Mouse (Mus musculus) kidney, adult 2 months (tissue): ENCODE results near the gene Wdr20rt. TPM values are rescaled to one million over a fixed set of nuclear protein-coding genes. Genes with fewer than 3 reads are reported as not detected.
"Not testable (repeated sequence)": the region's sequence is repeated elsewhere in the genome, so short reads cannot be mapped to it uniquely, and the experiment has no call there.

ENCODE experiments used
- DNase-seq: peaks from one replicate; pipeline ENCODE4 v3.0.0; 2021
- H3K27ac ChIP-seq: fragments of 200-500 bp; 2 replicates; pipeline ENCODE4 v1.5.1; 2012; ENCODE audit warnings: low read depth, low read length, control low read depth, inconsistent platforms; ENCODE audit not compliant: insufficient read depth
- H3K27me3 ChIP-seq: fragments of 200-500 bp; replicated peaks from 2 replicates; pipeline ENCODE4 v1.6.1; 2012; ENCODE audit warnings: mild to moderate bottlenecking, moderate library complexity, low read length, inconsistent platforms; ENCODE audit not compliant: control insufficient read depth, insufficient read depth
- H3K36me3 ChIP-seq: fragments of 200-500 bp; 2 replicates; pipeline ENCODE4 v1.6.1; 2012; ENCODE audit warnings: mild to moderate bottlenecking, moderate library complexity, low read length, inconsistent platforms; ENCODE audit not compliant: control insufficient read depth, insufficient read depth
- H3K4me1 ChIP-seq: fragments of 200-500 bp; 2 replicates; pipeline ENCODE4 v1.6.1; 2011; ENCODE audit warnings: low read length; ENCODE audit not compliant: control insufficient read depth, insufficient read depth
- H3K4me3 ChIP-seq: fragments of 200-500 bp; 2 replicates; pipeline ENCODE4 v1.5.1; 2011; ENCODE audit warnings: mild to moderate bottlenecking, low read depth, low read length, control low read depth; ENCODE audit not compliant: insufficient read depth
- CTCF ChIP-seq: fragments of 200-500 bp; conservative IDR thresholded peaks from 2 replicates; pipeline ENCODE4 v1.5.1; 2011; ENCODE audit warnings: low read depth, mild to moderate bottlenecking, control low read depth, low read length, moderate library complexity, mixed read lengths; ENCODE audit not compliant: insufficient read depth, insufficient read length
- POLR2A ChIP-seq: fragments of 200-500 bp; IDR thresholded peaks from one replicate; pipeline ENCODE4 v1.6.1; 2011; ENCODE audit warnings: low read depth, low read length, control low read depth
- WGBS: fragments of 180-500 bp; shearing (Covaris S2); methylation state at CpG from one replicate; pipeline ENCODE4 v1.1.7; 2018; 5-methylcytosine and 5-hydroxymethylcytosine counted together
- polyA plus RNA-seq: library from polyadenylated mRNA; depleted of rRNA; stranded (reverse); fragments of >200 nt; gene quantifications from 2 replicates; pipeline ENCODE4 v1.2.3, GENCODE M21; 2012

The Wdr20rt gene
- polyA plus RNA-seq, 1 experiment, result not detected

DNA sequence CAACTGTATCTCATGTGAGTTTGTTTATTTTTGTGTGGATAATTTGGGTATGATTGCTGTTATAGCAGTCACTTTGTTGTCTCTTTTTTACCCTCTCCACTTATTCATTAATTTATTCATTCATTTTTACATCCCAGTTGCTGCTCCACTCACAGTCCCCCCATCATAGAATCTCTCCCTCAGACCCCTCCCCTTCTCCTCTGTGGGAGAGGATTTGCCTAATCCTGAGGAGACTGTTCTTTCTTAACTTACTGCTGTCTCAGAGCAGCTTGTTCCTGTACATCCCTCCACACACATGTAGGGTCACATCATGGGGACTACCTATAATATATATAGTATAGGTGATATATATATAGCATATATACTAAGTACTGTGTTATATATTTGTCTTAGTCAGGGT is 3.7 kb downstream of the Wdr20rt start:
- DNase-seq, result no peak
- no peak overlapping the region for H3K4me3 ChIP-seq
- H3K4me1 ChIP-seq, result no peaks in the 10 kb centered on the region
- H3K36me3 ChIP-seq, result no peaks in the 10 kb centered on the region
- H3K27ac ChIP-seq, result no peak overlapping the region
- no peaks in the 10 kb centered on the region for H3K27me3 ChIP-seq
- no peak for TF ChIP-seq CTCF
- no peak for TF ChIP-seq POLR2A

DNA sequence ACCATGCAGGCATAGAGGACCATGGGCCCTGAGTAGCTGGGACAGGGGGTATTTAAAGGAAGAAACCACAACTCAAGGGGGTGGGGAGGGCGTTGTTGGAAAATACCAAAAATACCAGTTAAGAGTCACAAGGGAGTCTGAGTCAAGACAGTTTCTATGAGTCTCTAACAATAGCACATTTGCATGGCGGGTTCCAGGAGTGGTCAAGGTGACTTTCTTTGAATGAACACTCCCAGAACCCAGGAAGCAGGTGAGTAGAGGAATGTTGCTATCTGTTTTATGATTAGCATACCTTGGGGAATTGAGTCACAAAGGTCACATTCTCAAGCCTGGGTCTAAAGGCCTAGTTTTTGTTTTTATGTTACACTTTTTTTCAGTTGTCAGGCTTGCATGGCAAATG is 7.5 kb downstream of the Wdr20rt start:
- not testable (repeated sequence) for H3K36me3 ChIP-seq, H3K27ac ChIP-seq, H3K27me3 ChIP-seq, H3K4me3 ChIP-seq, H3K4me1 ChIP-seq, DNase-seq
- WGBS, result 83% methylated on average over 2 of the region's 2 CpGs

DNA sequence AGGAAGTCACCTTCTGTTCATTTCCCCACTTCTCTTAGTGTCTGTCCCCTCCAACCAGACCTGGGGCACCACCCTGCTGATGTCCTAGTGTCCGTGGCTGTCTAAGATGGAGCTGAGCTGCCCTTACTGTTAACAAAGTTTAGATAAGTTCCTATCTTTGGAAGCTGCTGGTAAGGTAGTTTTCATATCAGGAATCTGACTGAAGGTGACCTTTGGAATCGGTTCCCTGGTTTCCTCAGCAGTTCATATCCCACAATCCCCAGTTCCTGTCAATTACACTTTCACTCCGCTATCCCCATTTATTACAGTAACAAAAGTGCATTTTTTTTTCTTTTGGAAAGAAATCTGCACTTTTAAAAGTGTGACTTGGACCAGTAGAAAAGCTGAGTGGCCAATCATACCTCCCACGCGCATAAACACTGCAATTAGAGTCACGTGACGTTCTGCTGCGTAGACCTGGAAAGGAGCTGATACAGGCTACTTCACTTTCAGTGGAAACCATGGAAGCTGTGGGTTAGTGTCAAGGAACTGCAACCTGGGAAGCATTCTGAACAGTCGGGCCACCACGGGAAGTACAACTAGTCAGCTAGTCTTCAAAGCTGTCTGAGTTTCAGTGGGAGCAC is 24.9 kb downstream of the Wdr20rt start:
- no peaks in the 10 kb centered on the region for H3K27me3 ChIP-seq
- TF ChIP-seq POLR2A (no peak), CTCF (no peak)
- H3K4me3 ChIP-seq, result no peak overlapping the region
- no peaks in the 10 kb centered on the region for H3K36me3 ChIP-seq
- WGBS, result 85% methylated on average over 10 of the region's 10 CpGs
- H3K4me1 ChIP-seq, result no peaks in the 10 kb centered on the region
- DNase-seq, result no peak
- H3K27ac ChIP-seq, result no peak overlapping the region

DNA sequence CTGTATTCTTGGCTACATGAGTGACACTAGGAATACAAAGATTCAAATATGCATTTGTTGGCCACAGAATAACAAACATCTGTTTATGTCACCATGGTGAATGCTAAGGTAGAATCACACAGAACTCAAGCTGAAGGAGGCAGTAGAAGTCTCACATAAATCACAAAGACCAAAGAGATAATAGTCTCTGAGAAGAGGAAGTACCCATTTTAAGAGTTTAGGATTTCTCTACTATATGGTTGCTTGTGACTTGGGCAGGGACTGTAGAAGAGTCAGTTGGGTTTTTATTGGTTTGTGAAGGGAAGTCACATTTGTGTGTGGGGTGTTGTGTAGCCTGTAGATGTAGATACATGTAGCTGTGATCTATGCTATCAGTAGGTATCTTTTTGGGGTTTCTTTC is 31.6 kb downstream of the Wdr20rt start:
- Histone ChIP-seq H3K27ac (no peak overlapping the region), H3K4me1 (peaks cover 4% of the 10 kb centered on the region; the same call in 1 of the 2 replicates), H3K27me3 (no peaks in the 10 kb centered on the region), H3K4me3 (no peak overlapping the region), H3K36me3 (no peaks in the 10 kb centered on the region)
- TF ChIP-seq POLR2A (no peak), CTCF (no peak)
- DNase-seq, result no peak

DNA sequence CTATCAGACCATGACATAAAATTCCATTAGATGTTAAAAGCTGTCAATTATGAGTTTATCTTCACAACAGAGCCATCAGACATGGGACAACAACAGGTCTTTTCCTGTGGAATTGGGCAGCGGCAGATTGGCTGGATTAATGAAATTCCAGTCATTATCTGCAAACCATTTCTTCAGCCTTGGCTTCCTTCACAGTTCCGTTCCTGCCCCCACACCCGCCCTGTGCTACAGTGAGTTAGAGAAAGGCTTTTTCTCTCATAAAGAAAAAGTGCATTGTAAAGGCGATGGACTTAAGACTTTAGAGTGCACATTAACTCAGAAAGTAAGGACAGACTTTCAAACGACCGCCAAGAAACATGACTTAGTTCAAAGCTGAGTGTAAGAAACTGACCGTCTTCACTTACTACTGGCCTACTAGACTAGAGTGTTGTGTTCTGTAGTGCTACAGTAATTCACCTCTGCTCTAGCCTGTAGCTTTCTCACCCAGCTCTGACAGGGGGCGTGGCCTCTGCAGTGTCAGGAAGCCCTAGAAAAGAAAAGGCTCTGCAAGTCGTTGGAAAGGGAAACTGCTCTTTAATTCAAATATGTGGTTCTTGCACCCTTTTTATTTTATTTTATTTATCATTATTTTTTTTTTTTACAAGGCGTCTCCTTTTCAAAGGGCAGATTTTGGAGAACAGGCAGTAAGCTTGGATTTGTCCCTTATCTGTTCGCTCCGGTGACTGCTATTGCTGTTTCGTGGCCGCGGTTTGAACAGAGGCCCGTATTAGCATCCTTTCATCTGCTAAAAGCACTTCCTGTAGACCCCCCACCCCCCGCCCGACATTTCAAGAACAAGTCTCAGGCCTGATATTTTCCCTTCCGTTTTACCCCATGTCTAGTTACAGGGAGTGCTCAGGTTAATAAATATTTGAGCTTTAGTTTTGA is 33.2 kb downstream of the Wdr20rt start:
- 26% methylated on average over 19 of the region's 19 CpGs for WGBS
- H3K4me1 ChIP-seq, result peaks cover 4% of the 10 kb centered on the region; the same call in 1 of the 2 replicates
- no peak overlapping the region for H3K4me3 ChIP-seq
- TF ChIP-seq POLR2A, result no peak
- no peak for TF ChIP-seq CTCF
- H3K27me3 ChIP-seq, result no peaks in the 10 kb centered on the region
- peak; percentile 51 for DNase-seq
- H3K36me3 ChIP-seq, result no peaks in the 10 kb centered on the region
- H3K27ac ChIP-seq, result peak overlapping the region; percentile 31; the same call in 1 of the 2 replicates

DNA sequence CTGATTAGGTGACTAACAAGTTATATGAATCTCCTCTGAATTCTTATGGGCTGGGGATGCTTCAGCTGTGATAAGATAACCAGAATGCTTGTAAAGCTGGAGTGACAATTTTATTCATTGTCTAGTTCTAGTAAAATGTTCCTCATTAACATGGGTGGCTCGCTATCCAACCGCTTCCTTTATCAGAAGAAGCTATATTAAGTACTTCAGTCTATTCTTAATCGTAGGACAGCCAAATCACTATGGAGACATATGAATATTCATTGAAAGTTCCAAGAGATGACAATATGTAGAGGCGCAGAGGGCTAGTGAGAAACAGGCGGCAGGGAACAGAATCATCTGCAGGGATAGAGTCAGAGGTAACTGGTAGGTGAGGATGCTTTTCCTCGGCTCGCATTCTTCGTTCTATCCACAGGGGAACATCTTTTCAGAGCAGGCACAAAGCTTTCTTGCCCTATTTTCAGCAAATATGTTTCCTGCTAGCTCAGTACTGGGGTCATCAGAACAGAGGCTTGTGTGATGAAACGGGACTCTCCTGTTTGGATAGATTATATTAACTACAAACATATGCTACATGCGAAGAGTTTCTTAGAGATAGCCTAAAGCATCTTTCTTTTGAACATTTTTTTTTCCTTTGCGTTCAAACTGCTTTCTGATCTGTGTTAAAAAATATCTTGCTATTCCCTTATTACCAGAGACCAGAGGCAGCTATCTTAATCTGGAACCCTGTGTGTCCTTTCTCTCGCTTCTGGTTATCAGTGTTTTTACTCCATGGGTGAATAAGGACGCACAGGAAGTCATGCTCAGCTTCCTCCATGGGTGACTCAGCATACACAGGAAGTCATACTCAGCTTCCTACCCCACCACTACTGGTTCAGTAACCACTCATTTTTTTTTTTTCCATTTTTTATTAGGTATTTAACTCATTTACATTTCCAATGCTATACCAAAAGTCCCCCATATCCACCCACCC is 34.1 kb downstream of the Wdr20rt start:
- no peak overlapping the region for H3K4me3 ChIP-seq
- DNase-seq, result no peak
- H3K27ac ChIP-seq, result no peak overlapping the region
- no peaks in the 10 kb centered on the region for H3K36me3 ChIP-seq
- 82% methylated on average over 13 of the region's 13 CpGs for WGBS
- TF ChIP-seq CTCF (no peak), POLR2A (no peak)
- peaks cover 4% of the 10 kb centered on the region; the same call in 1 of the 2 replicates for H3K4me1 ChIP-seq
- H3K27me3 ChIP-seq, result no peaks in the 10 kb centered on the region

DNA sequence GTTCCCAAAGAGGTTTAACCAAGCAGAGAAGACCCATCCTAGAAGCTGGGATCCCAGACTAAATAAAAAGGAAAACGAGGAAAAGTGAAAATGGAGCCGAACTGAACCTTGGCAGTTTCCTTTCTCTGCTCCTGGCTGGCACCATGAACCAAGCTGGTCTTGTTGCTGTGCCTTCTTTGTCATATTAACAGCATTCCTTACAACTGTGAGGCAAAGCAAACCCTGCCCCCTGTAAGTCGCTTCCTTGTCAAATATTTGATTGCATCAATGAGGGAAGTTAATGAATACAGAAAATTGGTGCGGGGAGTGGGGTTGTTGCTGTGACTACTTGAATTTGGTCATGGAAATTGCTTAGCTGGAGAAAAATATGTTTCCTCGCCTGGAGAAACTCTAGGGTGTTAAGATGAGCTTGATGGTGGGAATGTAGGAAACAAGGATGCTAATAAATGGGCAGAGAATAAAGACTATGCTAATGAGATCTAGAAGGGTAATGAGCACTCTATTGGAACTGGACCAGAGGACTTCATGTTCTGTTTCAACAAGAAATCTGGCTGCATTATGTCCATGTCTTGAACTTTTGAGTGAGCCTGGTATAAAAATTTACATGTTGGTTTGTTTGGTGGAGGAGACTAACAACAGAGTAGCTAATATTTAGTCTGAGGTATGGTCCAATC is 43.1 kb downstream of the Wdr20rt start:
- 67% methylated on average over 5 of the region's 5 CpGs for WGBS
- no peak overlapping the region for H3K4me3 ChIP-seq
- TF ChIP-seq POLR2A (no peak), CTCF (no peak)
- no peaks in the 10 kb centered on the region for H3K36me3 ChIP-seq
- DNase-seq, result no peak
- H3K27ac ChIP-seq, result no peak overlapping the region
- H3K4me1 ChIP-seq, result no peaks in the 10 kb centered on the region
- H3K27me3 ChIP-seq, result no peaks in the 10 kb centered on the region
